Mouse (Mus musculus) kidney, postnatal 14 days (tissue): ENCODE data around the gene Isoc2a.
A peak's percentile ranks its signal among the peaks of the same experiment; 100 is the strongest.

Experiments
- DNase-seq: peaks from one replicate; pipeline ENCODE4 v3.0.0; 2022; ENCODE audit warnings: mixed read lengths

Isoc2a gene

DNA sequence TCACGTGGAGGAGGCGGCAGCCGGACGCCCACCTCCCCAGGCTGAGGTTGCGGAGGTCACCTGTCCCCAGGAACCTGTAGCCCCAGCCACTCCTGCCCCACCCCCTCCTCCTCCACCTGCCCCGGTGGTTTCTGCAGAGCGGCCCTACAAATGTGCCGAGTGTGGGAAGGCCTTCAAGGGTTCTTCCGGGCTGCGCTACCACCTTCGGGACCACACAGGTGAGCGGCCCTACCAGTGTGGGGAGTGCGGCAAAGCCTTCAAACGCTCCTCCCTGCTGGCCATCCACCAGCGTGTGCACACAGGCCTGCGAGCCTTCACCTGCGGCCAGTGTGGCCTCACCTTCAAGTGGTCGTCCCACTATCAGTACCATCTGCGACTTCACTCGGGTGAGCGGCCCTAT is 43.0 kb downstream of the Isoc2a start:
- no peak for DNase-seq

DNA sequence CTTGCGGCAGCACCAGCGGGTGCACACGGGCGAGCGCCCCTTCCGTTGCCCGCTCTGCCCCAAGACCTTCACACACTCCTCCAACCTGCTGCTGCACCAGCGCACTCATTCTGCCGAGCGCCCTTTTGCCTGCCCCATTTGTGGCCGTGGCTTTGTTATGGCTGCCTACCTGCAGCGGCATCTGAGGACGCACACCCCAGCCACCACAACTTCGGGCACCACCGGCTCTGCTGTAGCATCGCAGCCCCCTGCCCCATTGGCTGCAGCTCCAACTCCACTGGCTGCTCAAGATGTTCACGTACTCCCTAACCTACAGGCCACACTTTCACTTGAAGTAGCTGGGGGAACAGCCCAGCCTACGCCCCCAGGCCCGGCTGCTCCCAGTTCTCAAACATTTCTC is 43.5 kb downstream of the Isoc2a start:
- no peak for DNase-seq

DNA sequence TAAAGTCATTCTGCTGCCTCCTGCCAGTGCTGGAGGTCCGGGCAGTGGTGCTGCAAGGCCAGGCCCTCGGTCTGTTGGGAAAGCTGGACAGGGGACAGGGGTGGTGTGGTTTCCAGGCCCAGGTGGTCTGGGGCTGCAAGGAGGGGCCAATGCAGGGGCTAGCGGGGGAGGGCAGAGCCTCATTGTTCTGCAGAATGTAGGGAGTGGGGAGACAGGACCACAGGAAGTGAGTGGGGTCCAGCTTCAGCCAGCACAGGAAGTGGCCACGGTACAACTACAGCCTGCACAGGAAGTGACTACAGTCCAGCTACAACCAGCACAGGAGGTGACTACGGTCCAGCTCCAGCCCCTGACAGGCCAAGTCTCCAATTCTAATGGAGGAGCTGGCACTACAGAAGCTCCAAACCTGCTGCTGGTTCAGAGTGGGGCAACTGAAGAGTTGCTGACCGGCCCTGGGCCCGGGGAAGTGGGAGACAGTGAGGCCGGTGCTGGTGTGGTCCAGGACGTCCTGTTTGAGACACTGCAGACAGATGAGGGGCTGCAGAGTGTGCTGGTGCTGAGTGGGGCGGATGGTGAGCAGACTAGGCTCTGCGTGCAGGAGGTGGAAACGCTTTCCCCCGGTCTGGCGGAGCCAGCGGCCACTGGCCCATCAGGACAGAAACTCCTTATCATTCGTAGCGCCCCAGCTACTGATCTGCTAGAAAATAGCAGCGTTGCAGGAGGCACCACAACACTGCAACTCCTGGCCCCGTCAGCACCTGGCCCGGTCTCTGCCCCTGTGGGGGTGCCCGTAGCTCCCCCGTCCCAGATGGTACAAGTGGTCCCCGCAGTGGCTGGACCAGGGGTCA is 44.2 kb downstream of the Isoc2a start:
- DNase-seq = peak; percentile 6

DNA sequence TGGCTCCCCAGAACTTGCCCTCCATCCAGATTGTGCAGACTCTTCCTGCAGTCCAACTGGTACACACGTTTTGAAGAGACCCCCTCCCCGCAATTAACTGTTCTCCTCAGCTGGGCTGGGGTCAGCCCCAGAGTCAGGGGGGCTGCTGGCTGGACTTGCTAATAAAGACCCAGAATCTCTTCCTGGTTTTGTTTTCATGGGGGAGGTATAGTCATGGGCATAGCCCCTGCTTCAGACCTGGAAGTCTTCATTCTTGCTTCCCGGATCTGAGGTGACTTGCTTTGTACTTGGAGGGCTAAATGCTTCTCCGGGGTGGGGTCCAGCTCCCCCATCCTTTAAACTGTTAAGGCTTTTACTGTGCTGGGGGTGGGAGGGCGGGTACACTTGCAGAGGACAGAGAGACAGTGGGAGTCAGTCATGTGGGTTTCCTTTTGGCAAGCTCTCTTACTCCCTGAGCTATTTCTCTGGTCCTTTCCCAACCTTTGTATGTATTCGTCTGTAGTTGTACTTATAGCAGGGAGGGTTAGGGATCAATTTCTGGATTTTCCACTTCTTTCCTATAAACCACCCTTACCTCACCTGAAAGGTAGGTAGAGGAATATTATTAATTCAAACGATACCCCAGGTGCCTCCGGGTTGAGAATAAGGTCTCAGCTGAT is 45.0 kb downstream of the Isoc2a start, which contains the start of gene Nat14:
Gene Nat14 (plus strand): TSS at position 205 of the 659 bp plus-strand sequence.
- no peak for DNase-seq

DNA sequence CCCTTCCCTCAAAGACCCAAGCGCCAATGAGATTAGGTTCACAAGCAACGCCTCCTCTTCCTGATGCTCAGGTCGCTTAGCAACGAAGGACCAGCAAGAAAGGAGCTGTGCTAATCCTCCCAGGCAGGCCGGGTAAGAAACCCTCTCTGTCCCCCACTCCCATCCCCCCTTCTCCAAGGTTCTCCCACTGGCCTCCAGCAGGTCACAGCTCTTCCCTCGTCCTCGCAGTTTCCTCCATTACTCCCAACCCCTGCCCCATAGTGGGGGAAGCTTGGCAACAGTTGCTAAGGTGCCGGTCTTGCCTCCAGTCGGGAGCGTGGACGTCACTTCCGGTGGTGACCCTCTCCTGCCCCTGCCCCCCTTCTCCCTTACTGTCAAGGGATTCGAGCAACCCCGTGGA is 45.6 kb downstream of the Isoc2a start:
- DNase-seq = peak; percentile 84

DNA sequence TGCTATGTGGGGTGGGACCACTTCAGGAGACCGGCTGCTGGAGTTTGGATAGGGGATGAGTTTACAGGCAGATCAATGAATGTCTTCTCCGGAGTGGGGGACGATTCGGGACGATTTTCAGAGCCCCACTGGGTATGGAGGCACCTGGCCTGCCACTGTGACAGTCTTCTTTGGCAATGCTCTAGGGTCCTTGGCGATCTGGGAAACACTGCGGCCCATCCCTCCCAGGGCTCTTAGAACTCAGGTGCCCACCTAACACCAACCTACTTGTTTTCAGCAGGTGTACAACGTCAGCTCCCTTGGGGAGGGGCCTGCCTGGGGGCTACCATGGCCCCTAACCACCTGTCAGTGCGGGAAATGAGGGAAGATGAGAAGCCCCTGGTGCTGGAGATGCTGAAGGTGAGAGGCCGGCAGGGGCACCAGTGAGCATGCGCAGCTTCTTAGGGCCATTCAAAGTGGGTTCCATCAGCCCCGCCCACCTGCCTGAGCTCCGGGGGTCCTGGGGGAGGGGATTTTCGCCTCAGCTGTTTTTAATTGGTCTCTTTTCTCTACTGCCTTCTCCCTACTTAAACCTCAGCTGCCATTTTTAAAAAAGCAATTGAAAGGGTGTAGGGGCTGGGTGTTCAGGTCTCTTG is 46.1 kb downstream of the Isoc2a start:
- DNase-seq = peak; percentile 62

DNA sequence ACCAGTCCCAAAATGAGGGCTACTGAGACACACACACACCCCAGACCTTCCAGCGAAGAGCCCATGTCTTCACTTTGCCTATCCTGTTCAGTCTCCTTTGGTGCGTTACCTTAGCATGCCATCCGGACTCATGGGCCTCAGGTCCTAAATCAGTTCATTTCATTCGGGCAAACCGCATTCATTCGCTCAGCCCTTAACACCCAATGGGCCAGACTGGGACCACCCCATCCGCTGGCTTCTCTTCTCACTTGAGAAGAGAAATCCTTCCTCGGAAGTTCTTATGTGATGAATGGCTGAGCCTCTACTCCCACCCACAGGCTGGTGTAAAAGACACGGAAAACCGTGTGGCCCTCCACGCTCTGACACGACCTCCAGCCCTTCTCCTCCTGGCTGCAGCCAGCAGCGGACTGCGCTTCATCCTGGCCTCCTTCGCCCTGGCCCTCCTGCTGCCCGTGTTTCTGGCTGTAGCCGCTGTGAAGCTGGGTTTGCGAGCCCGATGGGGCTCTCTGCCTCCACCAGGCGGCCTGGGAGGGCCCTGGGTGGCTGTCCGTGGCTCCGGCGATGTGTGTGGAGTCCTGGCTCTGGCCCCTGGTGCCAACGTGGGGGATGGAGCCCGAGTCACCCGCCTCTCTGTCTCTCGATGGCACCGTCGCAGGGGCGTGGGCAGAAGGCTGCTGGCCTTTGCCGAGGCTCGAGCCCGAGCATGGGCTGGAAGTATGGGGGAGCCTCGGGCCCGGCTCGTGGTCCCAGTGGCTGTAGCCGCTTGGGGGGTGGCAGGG is 46.8 kb downstream of the Isoc2a start:
- DNase-seq = peak; percentile 62

DNA sequence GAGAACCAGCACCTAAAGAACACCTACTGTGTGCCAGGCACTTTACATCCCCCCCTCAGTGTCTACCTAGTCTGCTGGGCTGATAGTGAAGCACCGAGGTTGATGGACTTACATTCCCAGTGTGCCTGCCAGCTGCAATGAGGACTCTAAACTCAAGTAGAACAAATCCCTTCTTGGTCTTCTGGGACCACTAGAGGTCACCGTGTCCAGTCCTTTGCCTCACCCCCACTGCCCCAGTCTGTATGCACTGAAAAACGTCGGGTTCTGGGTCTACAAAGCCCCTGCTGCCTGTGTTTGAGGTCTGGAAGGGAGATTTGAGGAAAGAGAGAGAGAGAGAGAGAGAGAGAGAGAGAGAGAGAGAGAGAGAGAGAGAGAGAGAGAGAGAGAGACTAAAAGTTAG is 47.5 kb downstream of the Isoc2a start:
- DNase-seq = no peak

DNA sequence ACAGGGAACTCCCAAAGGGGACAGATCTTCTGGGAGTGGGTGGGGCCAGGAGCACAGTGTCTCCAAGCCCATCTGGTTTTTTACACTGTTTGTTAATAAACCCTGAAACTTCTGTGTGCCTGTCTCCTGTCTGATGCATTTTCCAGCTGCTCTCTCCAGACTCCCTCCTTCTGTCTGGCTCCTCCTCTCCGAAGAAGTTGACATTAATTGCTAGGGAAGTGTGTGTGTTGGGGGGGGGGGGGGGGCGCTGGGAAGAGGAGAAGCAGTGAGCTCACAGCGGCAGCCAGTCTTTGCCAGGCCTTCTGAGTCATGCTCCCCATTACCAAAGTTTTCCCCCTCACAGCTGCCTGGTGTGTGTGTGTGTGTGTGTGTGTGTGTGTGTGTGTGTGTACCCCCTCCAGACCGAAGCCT is 47.9 kb downstream of the Isoc2a start:
- peak; percentile 46 for DNase-seq

DNA sequence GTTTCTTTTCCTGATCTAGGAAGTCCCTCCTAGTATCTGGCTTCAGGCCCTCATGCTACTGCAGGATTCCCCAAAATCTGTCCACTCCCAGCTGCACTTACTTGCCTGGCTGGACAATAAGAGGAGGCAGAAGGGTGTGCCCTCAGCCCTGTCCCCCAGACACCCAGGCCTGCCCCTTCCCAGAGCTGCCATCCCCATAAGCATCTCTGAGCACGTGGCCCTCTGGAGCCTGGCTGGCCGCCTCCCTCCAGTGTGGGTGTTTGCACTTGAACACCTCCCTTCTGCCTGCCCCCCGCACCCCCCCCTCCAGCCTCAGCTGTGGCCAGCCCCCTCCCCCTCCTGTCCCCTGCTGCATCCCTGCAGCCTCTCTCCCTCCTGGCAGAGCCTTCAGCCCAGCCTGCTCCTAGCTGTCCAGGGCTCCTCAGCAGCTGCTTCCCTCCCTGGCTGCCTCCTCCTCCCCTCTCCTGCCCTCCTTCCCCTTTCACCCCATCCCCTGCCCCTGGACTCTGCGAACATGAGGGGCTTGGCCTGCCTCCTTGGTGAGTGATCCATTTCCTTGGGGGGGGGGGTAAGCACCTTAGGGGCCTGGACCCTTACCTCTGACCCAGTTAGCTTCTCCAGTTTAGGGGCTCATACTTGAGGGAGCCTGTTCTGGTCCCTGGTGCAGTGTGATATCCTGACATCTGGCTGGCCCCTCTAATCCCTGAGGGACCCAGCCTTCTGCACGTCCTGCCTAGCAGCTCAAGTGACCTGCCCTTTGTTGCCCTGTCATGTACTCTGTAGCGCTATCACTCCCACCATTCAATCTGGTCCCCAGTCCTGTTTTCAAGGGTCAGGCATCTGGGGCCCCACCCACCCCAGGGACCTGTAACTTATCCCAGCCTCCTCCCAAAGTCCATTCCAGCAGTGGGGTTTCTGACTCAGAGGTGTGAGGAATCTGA is 48.8 kb downstream of the Isoc2a start, which contains the start of gene Ssc5d:
Gene Ssc5d (plus strand): TSS at position 345 of the 941 bp plus-strand sequence.
- DNase-seq = peak; percentile 37

DNA sequence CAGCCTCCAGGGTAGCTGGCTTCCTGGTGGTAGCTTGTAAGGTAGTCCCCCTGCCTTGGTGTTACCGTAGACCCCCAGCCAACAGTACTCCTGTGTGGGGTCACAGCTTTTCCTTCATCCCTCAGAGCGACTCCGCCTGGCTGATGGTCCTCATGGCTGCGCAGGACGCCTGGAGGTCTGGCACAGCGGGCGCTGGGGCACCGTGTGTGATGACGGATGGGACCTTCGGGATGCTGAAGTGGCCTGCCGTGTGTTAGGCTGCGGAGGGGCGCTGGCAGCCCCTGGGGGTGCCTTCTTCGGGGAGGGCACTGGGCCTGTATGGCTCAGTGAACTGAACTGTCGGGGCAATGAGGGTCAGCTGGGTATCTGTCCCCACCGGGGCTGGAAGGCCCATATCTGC is 49.9 kb downstream of the Isoc2a start:
- no peak for DNase-seq

DNA sequence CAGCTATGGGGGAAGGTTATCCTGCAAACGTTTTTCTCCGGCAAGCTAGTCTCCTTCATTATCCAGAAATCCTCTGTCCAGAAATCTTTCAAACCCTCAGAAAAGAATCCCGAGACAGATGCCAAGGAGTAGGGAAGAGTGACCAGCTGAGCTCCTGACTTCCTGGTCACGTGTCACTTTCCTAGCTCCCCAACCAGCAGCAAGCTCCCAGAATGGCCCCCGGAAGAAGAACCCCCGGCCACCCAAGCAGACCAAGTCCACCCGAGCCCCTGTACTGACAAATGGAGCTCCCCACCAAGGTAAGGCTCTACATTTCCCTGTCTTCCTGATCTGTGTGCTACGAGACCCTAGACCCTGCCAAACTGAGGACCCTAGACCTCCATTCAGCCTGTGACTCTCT is 50.8 kb downstream of the Isoc2a start:
- peak; percentile 33 for DNase-seq

DNA sequence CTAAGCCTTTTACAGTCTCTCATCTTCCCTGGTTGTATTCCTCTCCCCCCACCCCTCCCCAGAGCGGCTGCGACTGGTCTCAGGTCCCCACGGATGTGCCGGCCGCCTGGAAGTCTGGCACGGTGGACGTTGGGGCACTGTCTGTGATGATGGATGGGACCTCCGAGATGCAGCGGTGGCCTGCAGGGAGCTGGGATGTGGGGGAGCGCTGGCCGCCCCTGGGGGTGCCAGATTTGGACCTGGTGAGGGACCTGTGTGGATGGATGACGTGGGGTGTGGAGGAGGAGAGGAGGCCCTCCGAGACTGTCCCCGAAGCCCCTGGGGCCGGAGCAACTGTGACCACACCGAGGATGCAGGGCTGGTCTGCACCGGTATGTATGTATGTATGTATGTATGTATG is 51.4 kb downstream of the Isoc2a start:
- no peak for DNase-seq

DNA sequence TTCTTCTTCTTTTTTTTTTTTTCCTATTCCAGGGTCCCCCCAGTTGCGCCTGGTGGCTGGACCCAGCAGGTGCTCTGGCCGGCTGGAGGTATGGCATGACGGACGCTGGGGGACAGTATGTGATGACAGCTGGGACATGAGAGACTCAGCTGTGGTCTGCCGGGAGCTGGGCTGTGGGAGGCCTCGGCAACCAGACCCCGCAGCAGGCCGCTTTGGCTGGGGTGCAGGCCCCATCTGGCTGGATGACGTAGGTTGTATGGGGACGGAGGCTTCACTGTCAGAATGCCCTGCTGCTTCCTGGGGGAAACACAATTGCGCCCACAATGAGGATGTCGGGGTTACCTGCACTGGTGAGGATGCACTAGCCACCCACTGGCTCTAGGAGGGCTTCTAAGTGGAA is 56.1 kb downstream of the Isoc2a start:
- DNase-seq = no peak

DNA sequence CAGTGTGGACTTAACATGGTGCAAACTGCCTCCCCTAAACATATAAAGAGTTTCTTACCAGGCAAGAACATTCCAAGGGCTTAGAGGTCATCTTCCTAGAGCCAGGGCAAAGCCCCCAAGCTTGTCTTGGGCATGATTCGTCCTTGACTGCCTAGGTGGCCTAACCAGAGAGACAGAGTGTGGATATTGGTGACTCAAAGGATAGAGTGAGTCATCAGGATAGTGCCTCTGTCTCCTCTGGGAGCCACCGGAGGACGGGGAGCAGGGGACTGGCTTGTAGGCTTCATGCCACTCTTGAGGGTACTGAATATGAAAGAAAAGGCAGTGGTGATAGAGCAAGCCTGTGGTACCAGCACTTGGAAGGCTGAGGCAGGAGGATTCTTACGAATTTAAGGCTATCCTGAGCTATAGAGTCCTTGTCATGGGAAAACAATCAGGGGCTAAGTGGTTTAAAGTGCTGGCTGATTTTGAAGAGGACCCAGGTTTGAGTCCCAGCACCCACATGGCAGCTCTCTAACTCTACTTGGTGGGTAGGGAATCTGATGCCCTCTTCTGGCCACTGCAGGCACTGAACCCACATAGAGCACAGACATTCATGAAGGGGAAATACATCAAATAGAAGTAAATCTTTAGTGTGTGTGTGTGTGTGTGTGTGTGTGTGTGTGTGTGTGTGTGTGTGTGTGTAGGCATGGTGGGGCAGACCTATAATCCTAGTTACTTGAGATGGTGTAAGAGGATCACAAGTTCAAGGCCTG is 57.4 kb downstream of the Isoc2a start:
- DNase-seq = no peak

DNA sequence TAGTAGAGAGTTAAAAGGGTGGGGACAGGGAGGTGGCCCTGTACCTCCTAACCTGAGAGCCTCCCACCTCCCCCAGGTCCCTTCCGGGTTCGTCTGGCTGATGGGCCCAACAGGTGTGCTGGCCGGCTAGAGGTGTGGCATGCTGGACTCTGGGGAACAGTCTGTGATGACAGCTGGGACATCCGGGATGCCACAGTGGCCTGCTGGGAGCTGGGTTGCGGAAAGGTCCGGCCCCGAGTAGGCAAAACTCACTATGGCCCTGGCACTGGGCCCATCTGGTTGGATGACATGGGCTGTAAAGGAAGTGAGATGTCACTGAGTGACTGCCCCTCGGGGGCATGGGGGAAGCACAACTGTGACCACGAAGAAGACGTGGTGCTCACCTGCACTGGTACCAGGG is 59.9 kb downstream of the Isoc2a start:
- DNase-seq = no peak

DNA sequence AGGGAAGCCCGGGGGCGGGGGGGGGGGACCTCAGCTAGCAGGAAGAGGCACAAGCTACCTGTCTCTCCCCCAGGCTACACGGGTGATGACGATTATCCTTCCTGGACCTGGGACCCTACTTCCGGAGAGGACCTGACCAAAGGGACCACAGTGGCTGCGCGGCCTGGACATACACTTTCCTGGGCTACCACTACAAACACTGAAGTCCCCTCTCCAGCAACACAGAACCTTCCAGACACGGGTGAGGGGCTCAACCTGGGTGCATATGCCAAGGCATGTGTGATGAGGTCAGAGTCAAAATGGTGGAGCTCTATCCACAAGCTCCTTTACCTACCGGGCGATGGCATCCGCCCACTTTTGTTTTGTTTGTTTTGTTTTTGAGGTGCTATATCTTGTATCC is 60.4 kb downstream of the Isoc2a start:
- DNase-seq = no peak

DNA sequence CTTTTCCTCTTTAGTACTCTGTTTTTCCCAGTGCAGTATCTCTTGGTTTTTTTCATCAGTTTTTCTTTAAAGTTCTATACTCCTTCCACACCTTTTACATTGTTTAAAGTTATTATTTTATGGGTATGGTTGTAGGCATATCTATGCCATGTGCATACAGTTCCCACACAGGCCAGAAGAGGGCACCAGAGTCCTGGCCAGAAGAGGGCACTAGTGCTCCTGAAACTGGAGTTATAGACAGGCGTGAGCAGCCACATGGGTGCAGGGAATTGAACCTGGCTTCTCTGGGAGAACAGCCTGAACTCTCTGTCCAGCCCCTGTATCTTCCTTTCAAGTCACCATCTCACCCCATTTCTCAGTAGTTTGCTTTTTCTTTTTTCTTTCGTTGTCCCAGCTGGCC is 61.5 kb downstream of the Isoc2a start:
- DNase-seq = peak; percentile 73

DNA sequence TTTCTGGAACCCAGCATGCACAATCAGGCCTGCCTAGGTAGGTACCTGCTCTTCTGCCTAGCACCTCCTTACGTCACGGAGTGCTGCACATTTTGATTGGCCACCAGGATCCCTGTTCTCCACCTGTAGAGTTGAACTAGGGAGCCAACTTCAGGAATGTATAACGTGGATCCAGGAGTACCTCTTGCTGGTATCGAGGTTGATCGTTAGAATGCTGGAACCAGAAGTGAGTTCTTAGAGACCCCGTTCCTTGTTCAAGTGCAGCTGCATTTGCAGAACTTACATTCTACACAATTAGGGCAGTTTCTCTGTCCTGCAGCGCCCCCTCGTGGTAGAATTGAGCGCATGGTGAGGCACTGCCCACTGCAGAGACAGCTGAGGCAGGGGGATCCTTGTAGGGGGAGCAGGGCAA is 63.1 kb downstream of the Isoc2a start:
- DNase-seq = peak; percentile 89

DNA sequence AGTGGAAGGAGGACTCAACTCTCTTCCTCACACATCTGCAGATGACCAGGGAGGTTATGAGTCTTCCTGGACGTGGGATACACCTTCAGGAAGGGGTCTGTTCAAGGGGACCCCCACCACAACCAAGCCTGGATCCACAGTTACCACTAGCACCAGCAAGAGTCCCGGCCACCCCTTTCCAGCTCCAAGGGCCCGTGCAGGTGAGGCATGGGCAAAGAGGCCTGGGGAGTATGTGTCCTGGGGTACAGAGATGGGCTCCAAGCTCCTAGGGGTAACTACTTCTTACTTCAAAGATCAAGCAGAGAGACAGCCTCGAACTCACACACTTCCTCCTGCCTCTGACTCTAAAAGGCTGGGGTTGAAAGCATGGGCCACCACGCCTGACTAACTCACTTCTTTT is 65.7 kb downstream of the Isoc2a start:
- DNase-seq = no peak

DNA sequence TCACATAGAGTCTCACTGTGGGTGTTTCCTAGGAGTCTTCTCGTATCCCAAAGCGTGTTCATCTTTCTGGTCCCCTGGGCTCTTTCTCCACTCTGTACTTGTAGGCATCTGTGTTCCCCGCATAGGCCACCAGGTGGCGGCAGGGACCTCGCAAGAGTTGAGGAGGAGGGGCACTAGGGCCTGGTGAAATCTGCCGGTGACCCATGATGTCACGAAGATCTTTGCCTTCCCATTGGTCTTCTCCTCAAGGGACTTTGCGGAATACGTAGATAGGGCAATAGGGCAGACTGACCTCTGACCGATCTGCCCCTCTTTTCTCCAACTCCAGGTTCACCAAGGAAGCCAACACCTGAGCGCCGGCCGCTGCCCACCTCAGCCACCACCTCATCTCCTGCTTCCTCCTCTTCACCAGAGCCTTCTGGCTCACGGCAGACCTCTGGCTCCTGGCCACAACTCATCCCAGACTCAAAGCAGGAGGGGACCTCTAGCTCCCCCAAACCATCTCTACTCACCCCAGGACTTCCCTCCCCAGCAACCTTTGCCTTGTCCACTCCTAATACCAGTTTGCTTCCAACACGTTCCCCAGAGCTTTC is 66.4 kb downstream of the Isoc2a start:
- peak; percentile 94 for DNase-seq
